Mouse (Mus musculus): ENCODE measurements around the gene Smad5.

- TF ChIP-seq POLR2A (IDR thresholded peaks at IDR 0.05; ENCODE audit: borderline replicate concordance, extremely low read depth, low read depth, low read length) (no peak), CTCF (IDR thresholded peaks at IDR 0.05; ENCODE audit: insufficient read depth, low read length) (no peak)
Observed at GRCm38 (mm10) chr13:56697171-56697570, 5.6 kb upstream of the Smad5 start.

Data from lung, adult 2 months (tissue).